Mouse (Mus musculus): Measurements from ENCODE around the gene Cct7. TPM values are rescaled to one million over a fixed set of nuclear protein-coding genes. Genes with fewer than 3 reads are reported as not detected.
A peak's percentile ranks its signal among the peaks of the same experiment; 100 is the strongest.

The Cct7 gene
- polyA plus RNA-seq, 1 experiment from 2014 or later, result 695 TPM

GRCm38 (mm10) chr6:85501571-85502102, 50.3 kb downstream of the Cct7 start:
- 16% methylated on average over 6 of the region's 6 CpGs for WGBS
- H3K27me3 ChIP-seq (replicated peaks; ENCODE audit: control insufficient read depth, insufficient read depth, low read length), result peaks cover 37% of the 10 kb centered on the region

GRCm38 (mm10) chr6:85502103-85502910, 51.0 kb downstream of the Cct7 start:
- Histone ChIP-seq H3K4me2 (peak overlapping the region; percentile 65), H3K9me3 (ENCODE audit: control insufficient read depth, low read length) (no peaks in the 10 kb centered on the region), H3K27me3 (replicated peaks; ENCODE audit: control insufficient read depth, insufficient read depth, low read length) (peaks cover 37% of the 10 kb centered on the region), H3K4me3 (ENCODE audit: low read depth, low read length) (peak overlapping the region; percentile 59), H3K27ac (ENCODE audit: low read depth, low read length) (no peak overlapping the region), H3K36me3 (ENCODE audit: control insufficient read depth, insufficient read depth, low read length) (no peaks in the 10 kb centered on the region), H3K4me1 (replicated peaks; ENCODE audit: control insufficient read depth, insufficient read depth, low read length) (no peaks in the 10 kb centered on the region), H3K9ac (ENCODE audit: low read depth, low read length) (no peak overlapping the region)
- DNase-seq (ENCODE audit: low spot score) (peak; percentile 53), ATAC-seq (replicated peaks; ENCODE audit: low FRiP score) (no peak; the same call in 1 of the 2 replicates)
- WGBS, result 3% methylated on average over 36 of the region's 37 CpGs

More at GRCm38 (mm10) chr6:85501571-85502102, 50.3 kb downstream of the Cct7 start:
- no peaks in the 10 kb centered on the region for H3K9me3 ChIP-seq (ENCODE audit: control insufficient read depth, low read length)
- no peak overlapping the region for H3K4me3 ChIP-seq (ENCODE audit: low read depth, low read length)
- peak overlapping the region; percentile 65 for H3K4me2 ChIP-seq
- no peaks in the 10 kb centered on the region for H3K4me1 ChIP-seq (replicated peaks; ENCODE audit: control insufficient read depth, insufficient read depth, low read length)
- H3K36me3 ChIP-seq (ENCODE audit: control insufficient read depth, insufficient read depth, low read length), result no peaks in the 10 kb centered on the region
- no peak overlapping the region for H3K27ac ChIP-seq (ENCODE audit: low read depth, low read length)
- ATAC-seq (replicated peaks; ENCODE audit: low FRiP score) (no peak), DNase-seq (ENCODE audit: low spot score) (no peak)
- H3K9ac ChIP-seq (ENCODE audit: low read depth, low read length), result no peak overlapping the region

GRCm38 (mm10) chr6:85502911-85503250, 51.6 kb downstream of the Cct7 start, which contains the start of gene Fbxo41:
Gene Fbxo41, minus strand, starts transcription at chr6:85502994.
- ATAC-seq (replicated peaks; ENCODE audit: low FRiP score) (no peak; the same call in 1 of the 2 replicates), DNase-seq (ENCODE audit: low spot score) (no peak)
- no peak within 1 kb of the TSS for H3K9ac ChIP-seq (ENCODE audit: low read depth, low read length)
- no peaks in the 10 kb centered on the region for H3K4me1 ChIP-seq (replicated peaks; ENCODE audit: control insufficient read depth, insufficient read depth, low read length)
- no peaks in the 10 kb centered on the region for H3K9me3 ChIP-seq (ENCODE audit: control insufficient read depth, low read length)
- H3K27ac ChIP-seq (ENCODE audit: low read depth, low read length), result no peak within 1 kb of the TSS
- peak within 1 kb of the TSS; percentile 65 for H3K4me2 ChIP-seq
- 2% methylated on average over 21 of the region's 22 CpGs for WGBS
- H3K36me3 ChIP-seq (ENCODE audit: control insufficient read depth, insufficient read depth, low read length), result no peaks in the 10 kb centered on the region
- H3K27me3 ChIP-seq (replicated peaks; ENCODE audit: control insufficient read depth, insufficient read depth, low read length), result peaks cover 37% of the 10 kb centered on the region
- peak within 1 kb of the TSS; percentile 59 for H3K4me3 ChIP-seq (ENCODE audit: low read depth, low read length)

- no peak overlapping the region for H3K27ac ChIP-seq (ENCODE audit: low read depth, low read length)
- H3K36me3 ChIP-seq (ENCODE audit: control insufficient read depth, insufficient read depth, low read length), result no peaks in the 10 kb centered on the region
- no peak overlapping the region for H3K9ac ChIP-seq (ENCODE audit: low read depth, low read length)
- no peak for DNase-seq (ENCODE audit: low spot score)
- no peak overlapping the region for H3K4me2 ChIP-seq
- H3K9me3 ChIP-seq (ENCODE audit: control insufficient read depth, low read length), result no peaks in the 10 kb centered on the region
- no peaks in the 10 kb centered on the region for H3K4me1 ChIP-seq (replicated peaks; ENCODE audit: control insufficient read depth, insufficient read depth, low read length)
- 85% methylated on average over 2 of the region's 2 CpGs for WGBS
- peaks cover 53% of the 10 kb centered on the region for H3K27me3 ChIP-seq (replicated peaks; ENCODE audit: control insufficient read depth, insufficient read depth, low read length)
- ATAC-seq (replicated peaks; ENCODE audit: low FRiP score), result no peak
- no peak overlapping the region for H3K4me3 ChIP-seq (ENCODE audit: low read depth, low read length)
These were observed 53.6 kb downstream of the Cct7 start for GRCm38 (mm10) chr6:85504908-85505307.

GRCm38 (mm10) chr6:85508602-85509001, 57.3 kb downstream of the Cct7 start:
- peaks cover 64% of the 10 kb centered on the region for H3K27me3 ChIP-seq (replicated peaks; ENCODE audit: control insufficient read depth, insufficient read depth, low read length)
- no peak overlapping the region for H3K4me2 ChIP-seq
- H3K9ac ChIP-seq (ENCODE audit: low read depth, low read length), result no peak overlapping the region
- DNase-seq (ENCODE audit: low spot score), result no peak
- no peak overlapping the region for H3K27ac ChIP-seq (ENCODE audit: low read depth, low read length)
- no peak for ATAC-seq (replicated peaks; ENCODE audit: low FRiP score)
- H3K4me1 ChIP-seq (replicated peaks; ENCODE audit: control insufficient read depth, insufficient read depth, low read length), result peaks cover 8% of the 10 kb centered on the region
- no peaks in the 10 kb centered on the region for H3K36me3 ChIP-seq (ENCODE audit: control insufficient read depth, insufficient read depth, low read length)
- H3K4me3 ChIP-seq (ENCODE audit: low read depth, low read length), result no peak overlapping the region
- no peaks in the 10 kb centered on the region for H3K9me3 ChIP-seq (ENCODE audit: control insufficient read depth, low read length)
- WGBS, result 47% methylated on average over 5 of the region's 5 CpGs

GRCm38 (mm10) chr6:85510476-85510875, 59.2 kb downstream of the Cct7 start:
- Histone ChIP-seq H3K4me2 (no peak overlapping the region), H3K27me3 (replicated peaks; ENCODE audit: control insufficient read depth, insufficient read depth, low read length) (peaks cover 72% of the 10 kb centered on the region), H3K36me3 (ENCODE audit: control insufficient read depth, insufficient read depth, low read length) (no peaks in the 10 kb centered on the region), H3K4me3 (ENCODE audit: low read depth, low read length) (no peak overlapping the region), H3K27ac (ENCODE audit: low read depth, low read length) (no peak overlapping the region), H3K9me3 (ENCODE audit: control insufficient read depth, low read length) (no peaks in the 10 kb centered on the region), H3K4me1 (replicated peaks; ENCODE audit: control insufficient read depth, insufficient read depth, low read length) (peaks cover 8% of the 10 kb centered on the region), H3K9ac (ENCODE audit: low read depth, low read length) (no peak overlapping the region)
- WGBS, result 6% methylated on average over 6 of the region's 6 CpGs
- DNase-seq (ENCODE audit: low spot score) (no peak), ATAC-seq (replicated peaks; ENCODE audit: low FRiP score) (no peak)

- peak; percentile 58 for DNase-seq (ENCODE audit: low spot score)
- H3K4me2 ChIP-seq, result peak overlapping the region; percentile 51
These were observed 60.2 kb downstream of the Cct7 start for GRCm38 (mm10) chr6:85511286-85512055.

GRCm38 (mm10) chr6:85512056-85512440, 60.7 kb downstream of the Cct7 start:
- Histone ChIP-seq H3K27me3 (replicated peaks; ENCODE audit: control insufficient read depth, insufficient read depth, low read length) (peaks cover 84% of the 10 kb centered on the region), H3K4me3 (ENCODE audit: low read depth, low read length) (peak overlapping the region; percentile 38), H3K9ac (ENCODE audit: low read depth, low read length) (no peak overlapping the region), H3K4me2 (peak overlapping the region; percentile 51), H3K27ac (ENCODE audit: low read depth, low read length) (no peak overlapping the region), H3K9me3 (ENCODE audit: control insufficient read depth, low read length) (no peaks in the 10 kb centered on the region), H3K36me3 (ENCODE audit: control insufficient read depth, insufficient read depth, low read length) (no peaks in the 10 kb centered on the region), H3K4me1 (replicated peaks; ENCODE audit: control insufficient read depth, insufficient read depth, low read length) (peaks cover 8% of the 10 kb centered on the region)
- 2% methylated on average over 34 of the region's 36 CpGs for WGBS
- ATAC-seq (replicated peaks; ENCODE audit: low FRiP score), result no peak
- no peak for DNase-seq (ENCODE audit: low spot score)

More at GRCm38 (mm10) chr6:85511286-85512055, 60.2 kb downstream of the Cct7 start:
- Histone ChIP-seq H3K27ac (ENCODE audit: low read depth, low read length) (no peak overlapping the region), H3K4me3 (ENCODE audit: low read depth, low read length) (peak overlapping the region; percentile 38), H3K27me3 (replicated peaks; ENCODE audit: control insufficient read depth, insufficient read depth, low read length) (peaks cover 81% of the 10 kb centered on the region), H3K4me1 (replicated peaks; ENCODE audit: control insufficient read depth, insufficient read depth, low read length) (peaks cover 8% of the 10 kb centered on the region), H3K36me3 (ENCODE audit: control insufficient read depth, insufficient read depth, low read length) (no peaks in the 10 kb centered on the region), H3K9ac (ENCODE audit: low read depth, low read length) (no peak overlapping the region), H3K9me3 (ENCODE audit: control insufficient read depth, low read length) (no peaks in the 10 kb centered on the region)
- 1% methylated on average over 84 of the region's 88 CpGs for WGBS
- no peak for ATAC-seq (replicated peaks; ENCODE audit: low FRiP score)

All from liver, embryonic 11.5 days (tissue).